Mouse (Mus musculus) fibroblast of lung, adult 2 months (primary cell): ENCODE measurements around the gene Ttbk2.

Source experiments
- DNase-seq: peaks from one replicate; pipeline ENCODE4 v3.0.0-alpha.2; 2011; ENCODE audit warnings: low read depth

Gene Ttbk2

GRCm38 (mm10) chr2:120850424-120851082 is at the start of gene Ttbk2:
Ttbk2 (minus strand) TSS chr2:120850604.
- peak; percentile 90 for DNase-seq

- DNase-seq = no peak
Measured at GRCm38 (mm10) chr2:120896361-120896760, 46.0 kb upstream of the Ttbk2 start.

- no peak for DNase-seq
Measured at GRCm38 (mm10) chr2:120887601-120888000, 37.2 kb upstream of the Ttbk2 start.

GRCm38 (mm10) chr2:120873192-120873591 is 22.8 kb upstream of the Ttbk2 start:
- DNase-seq = no peak

- no peak for DNase-seq
Measured at GRCm38 (mm10) chr2:120871447-120872336, 21.3 kb upstream of the Ttbk2 start.

- peak; percentile 50 for DNase-seq
Measured at GRCm38 (mm10) chr2:120867336-120867735, 16.9 kb upstream of the Ttbk2 start.

GRCm38 (mm10) chr2:120866561-120866960 is 16.2 kb upstream of the Ttbk2 start:
- DNase-seq = no peak

- DNase-seq = no peak
Measured at GRCm38 (mm10) chr2:120863389-120863788, 13.0 kb upstream of the Ttbk2 start.

- no peak for DNase-seq
Measured at GRCm38 (mm10) chr2:120860699-120861098, 10.3 kb upstream of the Ttbk2 start.

- DNase-seq = no peak
Measured at GRCm38 (mm10) chr2:120858131-120858530, 7.7 kb upstream of the Ttbk2 start.

- DNase-seq = no peak
Measured at GRCm38 (mm10) chr2:120853151-120853550, 2.7 kb upstream of the Ttbk2 start.

GRCm38 (mm10) chr2:120852626-120853025 is 2.2 kb upstream of the Ttbk2 start:
- no peak for DNase-seq

GRCm38 (mm10) chr2:120849449-120850423 is 668 bp downstream of the Ttbk2 start, which contains the start of gene Cdan1:
Cdan1 (minus strand) TSS chr2:120850128.
- no peak for DNase-seq

GRCm38 (mm10) chr2:120845280-120845679 is 5.1 kb downstream of the Ttbk2 start:
- no peak for DNase-seq

GRCm38 (mm10) chr2:120843990-120844389 is 6.4 kb downstream of the Ttbk2 start:
- DNase-seq = no peak

- no peak for DNase-seq
Measured at GRCm38 (mm10) chr2:120841211-120841610, 9.2 kb downstream of the Ttbk2 start.

- no peak for DNase-seq
Measured at GRCm38 (mm10) chr2:120835167-120835566, 15.2 kb downstream of the Ttbk2 start.

GRCm38 (mm10) chr2:120826936-120827638 is 23.3 kb downstream of the Ttbk2 start:
- no peak for DNase-seq

GRCm38 (mm10) chr2:120770265-120770935 is 80.0 kb downstream of the Ttbk2 start:
- DNase-seq = no peak

- no peak for DNase-seq
Measured at GRCm38 (mm10) chr2:120761922-120762321, 88.5 kb downstream of the Ttbk2 start.

GRCm38 (mm10) chr2:120748041-120748440 is 102.4 kb downstream of the Ttbk2 start:
- no peak for DNase-seq
